Mouse (Mus musculus) small intestine, adult 10 weeks (tissue): Measurements from ENCODE around the gene Il17f. TPM values are rescaled to one million over a fixed set of nuclear protein-coding genes. Genes with fewer than 3 reads are reported as not detected.

Source experiments
- polyA plus RNA-seq: library from polyadenylated mRNA; stranded (reverse); fragments of 350-450 nt; fragmentation: Illumina TruSeq; extraction: RNeasy Lipid Tissue Mini Kit (QIAGEN cat#74804); gene quantifications from one replicate; pipeline ENCODE4 v1.2.3, GENCODE M21; 2014; ENCODE audit warnings: low replicate concordance

Il17f gene
- polyA plus RNA-seq: not detected

GRCm38 (mm10) chr1:20790517-20790916 lies at the start of gene Il17f:
TSS of gene Il17f (minus strand) at chr1:20790617.

GRCm38 (mm10) chr1:20819771-20820605 lies 29.6 kb upstream of the Il17f start, which contains the start of gene Mcm3:
TSS of gene Mcm3 (minus strand) at chr1:20820312.

DNA sequence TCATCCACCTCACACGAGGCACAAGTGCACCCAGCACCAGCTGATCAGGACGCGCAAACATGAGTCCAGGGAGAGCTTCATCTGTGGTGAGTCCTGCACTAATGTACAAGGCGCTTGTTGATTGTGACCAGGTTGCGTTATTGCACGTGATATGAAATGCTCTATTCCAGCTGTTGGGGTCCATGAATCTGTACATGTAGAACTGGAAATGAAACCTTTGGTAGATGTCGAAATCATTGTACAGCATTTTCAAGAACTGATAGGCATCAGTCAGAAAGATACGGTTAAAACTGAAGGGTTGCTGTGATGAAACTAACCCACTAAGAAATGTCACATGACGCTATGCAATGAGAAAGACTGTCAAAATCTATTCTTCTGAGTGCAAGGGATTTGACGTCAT lies 59.5 kb downstream of the Il17f start, which contains the start of gene Il17a:
TSS of gene Il17a (plus strand) at position 3 of the 400 bp plus-strand sequence.

Other genes starting within 250 kb of the Il17f start
- 0.11 TPM for gene Pkhd1, start 172.6 kb downstream of the Il17f start, polyA plus RNA-seq
- gene Il17a, start 59.7 kb downstream of the Il17f start, polyA plus RNA-seq: not detected
- 2.2 TPM for gene Mcm3, start 29.7 kb upstream of the Il17f start, polyA plus RNA-seq
- 2.4 TPM for gene Paqr8, start 100.0 kb upstream of the Il17f start, polyA plus RNA-seq
- gene Efhc1, start 161.0 kb upstream of the Il17f start, polyA plus RNA-seq: 0.19 TPM